ENCODE assay signal across 8 mouse cellular contexts in genomic region chr12:28649141-28650110, GRCm38 (mm10). TPM values are rescaled to one million over a fixed set of nuclear protein-coding genes. Genes with fewer than 3 reads are reported as not detected.
DNase-seq lines count a peak whose midpoint lies in the region; ATAC-seq and TF ChIP-seq lines count a peak whose summit lies in the region.

Gene Rnaseh1 (plus strand): TSS chr12:28649602.

- in situ Hi-C loops in ES-E14 (cut with MboI; ENCODE audit: low sequenced_read_pairs in 2 of 2, unreplicated experiment in 2 of 2) = no loop called here

- no peak for TF ChIP-seq CTCF in liver, postnatal 0 days (IDR thresholded peaks at IDR 0.05; ENCODE audit: low read depth)

- H3K27me3 ChIP-seq in forebrain, embryonic 15.5 days = no peaks in the 10 kb centered on the region
- no peaks in the 10 kb centered on the region for H3K27me3 ChIP-seq in liver, postnatal 0 days (ENCODE audit: insufficient read depth, low read length)
- H3K27me3 ChIP-seq in neural tube, embryonic 13.5 days = peaks cover 3% of the 10 kb centered on the region; the same call in 1 of the 2 replicates

- peaks cover 5% of the 10 kb centered on the region for H3K36me3 ChIP-seq in ES-E14 (ENCODE audit: control insufficient read depth, insufficient read depth, low read length, poor library complexity, severe bottlenecking)
- H3K36me3 ChIP-seq in forebrain, embryonic 15.5 days = peaks cover 10% of the 10 kb centered on the region
- H3K36me3 ChIP-seq in liver, postnatal 0 days (replicated peaks; ENCODE audit: insufficient read depth, low read length) = peaks cover 13% of the 10 kb centered on the region
- peaks cover 20% of the 10 kb centered on the region for H3K36me3 ChIP-seq in neural tube, embryonic 13.5 days

- 1% methylated on average over 52 of the region's 52 CpGs for WGBS in forebrain, embryonic 15.5 days
- 3% methylated on average over 52 of the region's 52 CpGs for WGBS in liver, postnatal 0 days (ENCODE audit: insufficient replicate concordance)
- 2% methylated on average over 52 of the region's 52 CpGs for WGBS in neural tube, embryonic 13.5 days

- no peaks in the 10 kb centered on the region for H3K9me3 ChIP-seq in ES-E14 (ENCODE audit: control insufficient read depth, insufficient read depth, low read depth, low read length)
- H3K9me3 ChIP-seq in forebrain, embryonic 15.5 days = no peaks in the 10 kb centered on the region
- H3K9me3 ChIP-seq in liver, postnatal 0 days (ENCODE audit: low read length) = no peaks in the 10 kb centered on the region
- no peaks in the 10 kb centered on the region for H3K9me3 ChIP-seq in neural tube, embryonic 13.5 days

- H3K9ac ChIP-seq in ES-E14 (ENCODE audit: insufficient read depth, low read depth, low read length, poor library complexity, severe bottlenecking) = peak within 1 kb of the TSS; percentile 88
- H3K9ac ChIP-seq in forebrain, embryonic 15.5 days (replicated peaks) = peak within 1 kb of the TSS; percentile 87
- peak within 1 kb of the TSS; percentile 72 for H3K9ac ChIP-seq in liver, postnatal 0 days (replicated peaks)
- H3K9ac ChIP-seq in neural tube, embryonic 13.5 days = peak within 1 kb of the TSS; percentile 84

- H3K27ac ChIP-seq in ES-E14 (ENCODE audit: insufficient read depth, low read depth, low read length, poor library complexity, severe bottlenecking) = no peak within 1 kb of the TSS
- peak within 1 kb of the TSS; percentile 89 for H3K27ac ChIP-seq in forebrain, embryonic 15.5 days (replicated peaks)
- peak within 1 kb of the TSS; percentile 71 for H3K27ac ChIP-seq in liver, postnatal 0 days (ENCODE audit: low read depth)
- peak within 1 kb of the TSS; percentile 82 for H3K27ac ChIP-seq in neural tube, embryonic 13.5 days (replicated peaks)

- intact Hi-C loops in heart, postnatal 14 days (cut with DNase I) = loop anchor here (5.0 kb wide), 1 partner anchor 103 kb away; the partner anchor contains the start of genes Eipr1 and Trappc12

- H3K4me3 ChIP-seq in ES-E14 (ENCODE audit: insufficient read depth in 1 of 2, low read depth in 1 of 2, low read length in 2 of 2, poor library complexity in 1 of 2, severe bottlenecking in 1 of 2) = peak within 1 kb of the TSS; percentile 83 to 96
- peak within 1 kb of the TSS; percentile 97 for H3K4me3 ChIP-seq in forebrain, embryonic 15.5 days
- peak within 1 kb of the TSS; percentile 86 for H3K4me3 ChIP-seq in liver, postnatal 0 days (ENCODE audit: low read depth, low read length)
- peak within 1 kb of the TSS; percentile 89 for H3K4me3 ChIP-seq in neural tube, embryonic 13.5 days

- H3K4me2 ChIP-seq in forebrain, embryonic 15.5 days (replicated peaks) = peak within 1 kb of the TSS; percentile 52
- peak within 1 kb of the TSS; percentile 71 for H3K4me2 ChIP-seq in liver, postnatal 0 days (ENCODE audit: low read depth, low read length)
- peak within 1 kb of the TSS; percentile 91 for H3K4me2 ChIP-seq in neural tube, embryonic 13.5 days

- TF ChIP-seq EP300 in liver, postnatal 0 days (IDR thresholded peaks at IDR 0.05; ENCODE audit: low read depth) = no peak

- H3K4me1 ChIP-seq in ES-E14 (ENCODE audit: control insufficient read depth in 2 of 2, insufficient read depth in 2 of 2, low read length in 2 of 2, poor library complexity in 1 of 2) = no peaks in the 10 kb centered on the region
- peaks cover 16% of the 10 kb centered on the region for H3K4me1 ChIP-seq in forebrain, embryonic 15.5 days
- peaks cover 9% of the 10 kb centered on the region for H3K4me1 ChIP-seq in liver, postnatal 0 days (ENCODE audit: insufficient read depth)
- H3K4me1 ChIP-seq in neural tube, embryonic 13.5 days (replicated peaks) = peaks cover 18% of the 10 kb centered on the region

- DNase-seq in ES-E14 (ENCODE audit: low read depth, low spot score) = peak; percentile 91
- DNase-seq in cerebellum, adult 11-12 months = peak; percentile 86
- DNase-seq in heart, postnatal 14 days = peak; percentile 89 to 94
- DNase-seq in layer of hippocampus, adult 11-12 months (ENCODE audit: low spot score) = peak; percentile 90
- peak; percentile 92 for DNase-seq in liver, postnatal 0 days
- peak; percentile 79 for DNase-seq in telencephalon, adult 2 months (ENCODE audit: low read depth, low spot score)

- ATAC-seq in forebrain, embryonic 15.5 days (replicated peaks) = peak; percentile 97
- peak; percentile 94 for ATAC-seq in liver, postnatal 0 days
- ATAC-seq in neural tube, embryonic 13.5 days (ENCODE audit: low read depth) = peak; percentile 93

TF ChIP-seq in ES-E14, 5 proteins besides CTCF, POLR2A, EP300 and RAD21:
- TF ChIP-seq ZC3H11A (IDR thresholded peaks at IDR 0.05; ENCODE audit: borderline replicate concordance, low read depth, low read length) (no peak), HCFC1 (IDR thresholded peaks at IDR 0.05; ENCODE audit: borderline replicate concordance, insufficient read depth, low read length) (peak; percentile 73; the same call in 1 of the 2 replicates)

RNA-seq across cellular contexts. Expression of gene Rnaseh1, which starts in this region (rescaled TPM):
- 29.5 and 32.8 TPM in 2 replicates for total RNA-seq in ES-E14 (2012; rRNA removed)
- 29.8 and 31.0 TPM in 2 replicates for polyA plus RNA-seq in forebrain, embryonic 15.5 days (2015; fragmentation: Nextera tagmentation; extraction: Ambion mirVana)
- 1 to 10 TPM; 5.5 to 7.3 TPM for total RNA-seq in heart, postnatal 14 days (2021)
- polyA plus RNA-seq in liver, postnatal 0 days (2015; fragmentation: Nextera tagmentation; extraction: Ambion mirVana) = 9.6 and 10.4 TPM in 2 replicates
- 23.9 and 25.8 TPM in 2 replicates for polyA plus RNA-seq in neural tube, embryonic 13.5 days (2015; fragmentation: Nextera tagmentation; extraction: Ambion mirVana)
